Mouse (Mus musculus) C2C12 (cell line): ENCODE measurements at regions not wholly inside any gene's neighbourhood (a gene's known extent, or its start where the extent isn't known, plus 50 kb on each side); places are given as distances from the start of the nearest gene placed in this dataset.

ENCODE experiments used
- H3K27me3 ChIP-seq: one replicate; pipeline ENCODE4 v1.6.1; 2011; ENCODE audit not compliant: control insufficient read depth, insufficient read depth, insufficient read length
- H3K36me3 ChIP-seq: one replicate; pipeline ENCODE4 v1.6.1; 2011; ENCODE audit not compliant: control insufficient read depth, insufficient read depth
- H3K4me3 ChIP-seq: one replicate; pipeline ENCODE4 v1.5.1; 2011; ENCODE audit warnings: mild to moderate bottlenecking, control low read depth; ENCODE audit not compliant: poor library complexity, insufficient read depth, severe bottlenecking
- H3K79me2 ChIP-seq: one replicate; pipeline ENCODE4 v1.6.1; 2011; ENCODE audit not compliant: control insufficient read depth, insufficient read depth
- H3K79me3 ChIP-seq: one replicate; pipeline ENCODE4 v1.6.1; 2011; ENCODE audit warnings: low read depth, control low read depth
- H3ac ChIP-seq: one replicate; pipeline ENCODE3; 2011; ENCODE audit warnings: low read depth; ENCODE audit not compliant: control insufficient read depth, insufficient read length
- CEBPB ChIP-seq: IDR thresholded peaks from one replicate; pipeline ENCODE4 v1.6.1; 2011; ENCODE audit warnings: low read depth, mild to moderate bottlenecking, control low read depth, moderate library complexity
- CTCF ChIP-seq: IDR thresholded peaks from one replicate; pipeline ENCODE4 v1.5.1; 2011; ENCODE audit not compliant: control insufficient read depth, insufficient read depth, insufficient read length
- FOSL1 ChIP-seq: IDR thresholded peaks from one replicate; pipeline ENCODE4 v1.8.0; 2011; ENCODE audit warnings: mild to moderate bottlenecking, low read length; ENCODE audit not compliant: poor library complexity, insufficient read depth, severe bottlenecking
- MAX ChIP-seq: IDR thresholded peaks from one replicate; pipeline ENCODE4 v1.6.1; 2011; ENCODE audit warnings: mild to moderate bottlenecking, control low read depth
- MYOD1 ChIP-seq: IDR thresholded peaks from one replicate; pipeline ENCODE4 v1.6.1; 2011; ENCODE audit warnings: low read depth; ENCODE audit not compliant: control insufficient read depth, insufficient read length
- MYOG ChIP-seq: IDR thresholded peaks from one replicate; pipeline ENCODE4 v1.6.1; 2011; ENCODE audit not compliant: control insufficient read depth, insufficient read length; ENCODE audit errors: extremely low read depth
- USF1 ChIP-seq: IDR thresholded peaks from one replicate; pipeline ENCODE4 v1.6.1; 2011; ENCODE audit warnings: low read depth, mild to moderate bottlenecking, control low read depth, moderate library complexity

DNA sequence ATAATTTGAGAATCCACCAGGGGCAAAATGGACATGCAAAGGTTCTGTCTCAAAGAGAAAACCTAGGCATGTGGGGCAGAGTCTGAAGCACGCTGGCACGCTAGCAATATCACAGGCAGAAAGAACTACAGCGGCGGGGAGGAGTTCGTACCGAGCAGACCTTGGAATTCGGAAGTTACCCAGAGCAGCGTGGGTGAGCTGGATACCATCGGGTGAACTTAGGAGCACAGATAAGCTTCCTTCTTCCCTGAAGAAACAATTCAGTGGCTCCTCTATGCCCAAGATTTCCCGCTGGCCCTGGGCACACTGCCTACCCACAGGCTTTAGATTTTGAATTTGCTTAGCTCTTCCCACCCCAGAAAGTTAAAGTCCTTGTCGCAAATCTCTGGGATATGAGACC is 129.1 kb downstream of the Nhlrc3 start:
- Histone ChIP-seq H3K79me2 (no peaks in the 10 kb centered on the region), H3K4me3 (no peak overlapping the region), H3K79me3 (no peaks in the 10 kb centered on the region), H3ac (no peak overlapping the region), H3K36me3 (no peaks in the 10 kb centered on the region), H3K27me3 (no peaks in the 10 kb centered on the region)
- TF ChIP-seq USF1 (no peak), MYOD1 (no peak), CEBPB (no peak), FOSL1 (no peak), CTCF (no peak), MYOG (no peak), MAX (no peak)

DNA sequence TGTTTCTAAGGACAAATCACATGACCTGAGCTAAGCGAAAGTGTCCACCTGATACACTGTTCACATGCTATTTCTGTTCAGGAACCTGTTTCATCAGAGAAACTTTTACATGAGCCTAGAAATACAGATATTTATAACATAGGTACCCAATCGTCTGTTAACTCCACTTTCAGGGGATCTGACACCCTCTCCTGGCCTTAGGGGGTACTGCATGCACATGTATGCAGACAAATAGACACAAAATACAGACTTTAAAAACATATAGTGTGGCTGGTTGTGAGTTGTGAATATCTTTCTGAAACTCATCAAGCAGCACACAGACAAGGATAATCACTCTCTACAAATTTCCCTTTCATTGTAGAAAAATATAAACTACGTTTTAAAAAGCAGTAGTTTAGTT is 133.6 kb downstream of the Nhlrc3 start:
- H3K79me3 ChIP-seq = no peaks in the 10 kb centered on the region
- no peaks in the 10 kb centered on the region for H3K36me3 ChIP-seq
- no peaks in the 10 kb centered on the region for H3K27me3 ChIP-seq
- TF ChIP-seq CTCF = no peak
- TF ChIP-seq USF1 = no peak
- no peak for TF ChIP-seq MYOG
- TF ChIP-seq CEBPB = no peak
- TF ChIP-seq MAX = no peak
- no peak for TF ChIP-seq FOSL1
- TF ChIP-seq MYOD1 = no peak
- H3K79me2 ChIP-seq = no peaks in the 10 kb centered on the region
- H3K4me3 ChIP-seq = no peak overlapping the region
- no peak overlapping the region for H3ac ChIP-seq

DNA sequence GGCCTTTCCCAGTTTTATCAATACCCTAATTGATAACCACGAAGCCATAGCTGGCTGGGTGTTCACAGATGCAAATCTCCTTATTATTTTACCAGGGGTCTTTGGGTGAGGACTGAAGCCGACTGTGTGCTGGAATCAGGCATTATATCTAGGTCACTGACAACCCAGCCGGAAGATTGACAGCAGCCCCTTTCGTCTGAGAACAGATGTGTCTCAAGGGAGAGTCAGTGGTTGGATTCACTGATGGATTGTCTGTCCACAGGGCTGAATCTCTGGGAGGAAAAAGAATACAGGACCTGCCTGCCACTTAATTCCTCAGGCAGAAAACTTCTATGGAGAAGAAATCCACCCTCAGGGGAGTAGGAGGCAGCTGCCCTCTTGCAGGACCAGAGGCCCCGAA is 135.7 kb downstream of the Nhlrc3 start:
- Histone ChIP-seq H3K36me3 (no peaks in the 10 kb centered on the region), H3ac (no peak overlapping the region)
- no peak for TF ChIP-seq MYOG

GRCm38 (mm10) chr3:53326967-53327366 is 136.2 kb downstream of the Nhlrc3 start:
- no peak overlapping the region for H3K4me3 ChIP-seq
- no peak for TF ChIP-seq CTCF
- TF ChIP-seq CEBPB = no peak
- TF ChIP-seq USF1 = no peak
- TF ChIP-seq MYOG = no peak
- TF ChIP-seq MYOD1 = no peak
- TF ChIP-seq FOSL1 = no peak
- no peak for TF ChIP-seq MAX
- no peak overlapping the region for H3ac ChIP-seq
- no peaks in the 10 kb centered on the region for H3K27me3 ChIP-seq
- H3K79me3 ChIP-seq = no peaks in the 10 kb centered on the region
- no peaks in the 10 kb centered on the region for H3K79me2 ChIP-seq
- H3K36me3 ChIP-seq = no peaks in the 10 kb centered on the region

More for the DNA sequence above, 135.7 kb downstream of the Nhlrc3 start:
- no peaks in the 10 kb centered on the region for H3K79me3 ChIP-seq
- H3K27me3 ChIP-seq = no peaks in the 10 kb centered on the region
- no peak overlapping the region for H3K4me3 ChIP-seq
- no peaks in the 10 kb centered on the region for H3K79me2 ChIP-seq

DNA sequence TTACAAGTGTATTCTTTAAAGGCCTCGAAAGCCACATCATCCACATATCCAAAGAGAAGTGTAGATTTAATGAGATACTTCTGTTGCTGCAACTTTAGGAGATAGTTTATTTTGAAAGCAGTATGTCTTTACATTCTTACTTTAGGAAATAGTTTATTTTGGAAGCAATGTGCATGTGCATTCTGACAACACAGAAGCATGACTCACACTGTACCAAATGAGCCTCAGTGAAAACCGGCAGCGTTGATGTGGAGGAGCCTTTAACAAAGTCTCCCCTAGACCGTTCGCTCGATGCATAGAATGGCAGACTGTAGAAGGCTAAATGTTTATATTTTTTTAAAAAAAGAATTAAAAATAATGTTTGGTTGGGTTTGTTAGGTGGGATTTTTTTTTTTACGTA is 138.1 kb downstream of the Nhlrc3 start:
- no peak for TF ChIP-seq FOSL1
- TF ChIP-seq MYOD1 = no peak
- TF ChIP-seq MAX = no peak
- TF ChIP-seq USF1 = no peak
- TF ChIP-seq MYOG = no peak
- no peak for TF ChIP-seq CEBPB
- no peak for TF ChIP-seq CTCF
- Histone ChIP-seq H3K27me3 (no peaks in the 10 kb centered on the region), H3ac (no peak overlapping the region), H3K36me3 (no peaks in the 10 kb centered on the region), H3K79me2 (no peaks in the 10 kb centered on the region), H3K79me3 (no peaks in the 10 kb centered on the region), H3K4me3 (no peak overlapping the region)

DNA sequence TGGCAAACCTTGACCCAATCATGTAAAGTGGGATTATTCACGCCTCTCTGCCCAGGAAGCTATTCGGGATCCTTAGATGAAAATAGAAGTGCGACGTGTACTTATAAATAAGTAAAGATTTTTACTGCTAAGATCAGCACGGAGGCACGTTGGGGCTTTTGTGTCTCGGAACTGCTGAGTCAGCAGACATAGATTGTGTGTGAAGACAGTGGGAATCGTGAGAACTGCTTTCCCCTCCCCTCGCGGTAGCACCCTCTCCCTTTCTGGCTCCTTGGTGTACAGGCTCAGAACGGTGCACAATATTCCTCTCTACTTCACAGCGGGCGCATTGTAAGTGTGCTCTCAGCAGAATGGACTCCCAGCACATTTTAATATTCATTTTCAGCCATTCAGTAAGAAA is 138.7 kb downstream of the Nhlrc3 start:
- TF ChIP-seq USF1 = no peak
- no peak for TF ChIP-seq MAX
- TF ChIP-seq MYOD1 = no peak
- TF ChIP-seq CEBPB = no peak
- no peak for TF ChIP-seq CTCF
- no peak for TF ChIP-seq MYOG
- no peak for TF ChIP-seq FOSL1
- H3K4me3 ChIP-seq = no peak overlapping the region
- H3K79me2 ChIP-seq = no peaks in the 10 kb centered on the region
- no peaks in the 10 kb centered on the region for H3K36me3 ChIP-seq
- no peaks in the 10 kb centered on the region for H3K27me3 ChIP-seq
- H3ac ChIP-seq = no peak overlapping the region
- H3K79me3 ChIP-seq = no peaks in the 10 kb centered on the region
